Comparison of ENCODE assay signal across 8 mouse cellular contexts in the genomic region with DNA sequence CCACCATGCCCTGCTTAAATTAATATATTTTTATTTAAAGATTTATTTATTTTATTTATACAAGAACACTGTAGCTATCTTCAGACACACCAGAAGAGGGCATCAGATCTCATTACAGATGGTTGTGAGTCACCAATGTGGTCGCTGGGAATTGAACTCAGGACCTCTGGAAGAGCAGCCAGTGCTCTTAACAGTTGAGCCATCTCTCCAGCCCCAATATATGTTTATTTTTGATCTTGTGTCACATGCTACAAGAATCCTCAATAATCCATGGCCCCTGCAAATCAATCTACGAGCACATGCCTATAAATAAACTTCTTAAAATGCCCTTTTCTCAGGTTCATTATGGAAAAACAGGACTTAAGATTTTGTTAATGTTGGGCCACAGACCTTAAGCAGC. TPM values are rescaled to one million over a fixed set of nuclear protein-coding genes. Genes with fewer than 3 reads are reported as not detected.
A peak's percentile ranks its signal among the peaks of the same experiment; 100 is the strongest.
DNase-seq lines count a peak whose midpoint lies in the region; ATAC-seq lines count a peak whose summit lies in the region.

No protein-coding gene starts in this region.

- peaks cover 12% of the 10 kb centered on the region for H3K4me1 ChIP-seq in heart, embryonic 13.5 days
- peaks cover 4% of the 10 kb centered on the region; the same call in 1 of the 2 replicates for H3K4me1 ChIP-seq in heart, embryonic 11.5 days (ENCODE audit: control insufficient read depth, insufficient read depth, low read length)
- H3K4me1 ChIP-seq in neural tube, embryonic 11.5 days (ENCODE audit: control insufficient read depth, insufficient read depth, low read length): 0 out of 2 replicates have a peak, but pooled peaks cover 3% of the 10 kb centered on the region
- H3K4me1 ChIP-seq in limb, embryonic 12.5 days (replicated peaks): peaks cover 9% of the 10 kb centered on the region
- H3K4me1 ChIP-seq in neural tube, embryonic 15.5 days: peaks cover 16% of the 10 kb centered on the region

- no peaks in the 10 kb centered on the region for H3K27me3 ChIP-seq in heart, embryonic 13.5 days (replicated peaks)
- no peaks in the 10 kb centered on the region for H3K27me3 ChIP-seq in heart, embryonic 11.5 days (ENCODE audit: control insufficient read depth, insufficient read depth, low read length)
- no peaks in the 10 kb centered on the region for H3K27me3 ChIP-seq in neural tube, embryonic 11.5 days (ENCODE audit: control insufficient read depth, insufficient read depth, low read length)
- no peaks in the 10 kb centered on the region for H3K27me3 ChIP-seq in limb, embryonic 12.5 days
- H3K27me3 ChIP-seq in neural tube, embryonic 15.5 days (replicated peaks): no peaks in the 10 kb centered on the region

- peaks cover 19% of the 10 kb centered on the region for H3K36me3 ChIP-seq in heart, embryonic 13.5 days
- 0 out of 2 replicates have a peak, but pooled peaks cover 2% of the 10 kb centered on the region for H3K36me3 ChIP-seq in heart, embryonic 11.5 days (ENCODE audit: control insufficient read depth, insufficient read depth, low read length)
- H3K36me3 ChIP-seq in neural tube, embryonic 11.5 days (ENCODE audit: control insufficient read depth, insufficient read depth, low read length): peaks cover 2% of the 10 kb centered on the region; the same call in 1 of the 2 replicates
- H3K36me3 ChIP-seq in limb, embryonic 12.5 days: peaks cover 15% of the 10 kb centered on the region
- peaks cover 9% of the 10 kb centered on the region for H3K36me3 ChIP-seq in neural tube, embryonic 15.5 days

- no peak for DNase-seq in neural tube, embryonic 11.5 days (ENCODE audit: low spot score)
- no peak for DNase-seq in neural tube, embryonic 10.5 days (ENCODE audit: extremely low spot score, low spot score)
- DNase-seq in spleen, postnatal 36 days (ENCODE audit: low spot score in 2 of 2): no peak
- no peak for DNase-seq in ovary, adult 18-20 months (ENCODE audit: low spot score)

- peak overlapping the region; percentile 89; the same call in 1 of the 2 replicates for H3K4me3 ChIP-seq in heart, embryonic 13.5 days
- H3K4me3 ChIP-seq in heart, embryonic 11.5 days (ENCODE audit: low read depth, low read length): no peak overlapping the region
- H3K4me3 ChIP-seq in neural tube, embryonic 11.5 days (ENCODE audit: low read depth, low read length): peak overlapping the region; percentile 89
- peak overlapping the region; percentile 97 for H3K4me3 ChIP-seq in limb, embryonic 12.5 days (replicated peaks)
- H3K4me3 ChIP-seq in neural tube, embryonic 15.5 days (replicated peaks): peak overlapping the region; percentile 96; the same call in 1 of the 2 replicates

- no peak overlapping the region for H3K9ac ChIP-seq in heart, embryonic 13.5 days
- no peak overlapping the region for H3K9ac ChIP-seq in heart, embryonic 11.5 days (ENCODE audit: low read depth, low read length)
- no peak overlapping the region for H3K9ac ChIP-seq in neural tube, embryonic 11.5 days (ENCODE audit: low read length)
- H3K9ac ChIP-seq in limb, embryonic 12.5 days (replicated peaks): no peak overlapping the region
- no peak overlapping the region for H3K9ac ChIP-seq in neural tube, embryonic 15.5 days (replicated peaks)

- no peak overlapping the region for H3K27ac ChIP-seq in heart, embryonic 13.5 days (replicated peaks)
- H3K27ac ChIP-seq in heart, embryonic 11.5 days (ENCODE audit: low read depth, low read length): no peak overlapping the region
- no peak overlapping the region for H3K27ac ChIP-seq in neural tube, embryonic 11.5 days (ENCODE audit: low read depth, low read length)
- no peak overlapping the region for H3K27ac ChIP-seq in limb, embryonic 12.5 days
- H3K27ac ChIP-seq in neural tube, embryonic 15.5 days (replicated peaks): no peak overlapping the region; the same call in 1 of the 2 replicates

- H3K9me3 ChIP-seq in heart, embryonic 13.5 days: no peaks in the 10 kb centered on the region
- H3K9me3 ChIP-seq in heart, embryonic 11.5 days (replicated peaks; ENCODE audit: control insufficient read depth, low read length): no peaks in the 10 kb centered on the region
- no peaks in the 10 kb centered on the region for H3K9me3 ChIP-seq in neural tube, embryonic 11.5 days (ENCODE audit: control insufficient read depth, low read length)
- H3K9me3 ChIP-seq in limb, embryonic 12.5 days: no peaks in the 10 kb centered on the region
- H3K9me3 ChIP-seq in neural tube, embryonic 15.5 days (replicated peaks): no peaks in the 10 kb centered on the region

- no peak for ATAC-seq in heart, embryonic 13.5 days (ENCODE audit: extremely low read depth, insufficient number of reproducible peaks, low FRiP score, low TSS enrichment)
- no peak for ATAC-seq in heart, embryonic 11.5 days (replicated peaks; ENCODE audit: insufficient number of reproducible peaks, low FRiP score, low TSS enrichment)
- ATAC-seq in neural tube, embryonic 11.5 days (ENCODE audit: insufficient read depth, low FRiP score, low TSS enrichment): no peak
- peak; percentile 17; the same call in 1 of the 2 replicates for ATAC-seq in limb, embryonic 12.5 days (ENCODE audit: insufficient number of reproducible peaks, insufficient read depth, low FRiP score, low TSS enrichment, low read depth)
- peak; percentile 20; the same call in 1 of the 2 replicates for ATAC-seq in neural tube, embryonic 15.5 days (ENCODE audit: low FRiP score)

- H3K4me2 ChIP-seq in heart, embryonic 13.5 days: peak overlapping the region; percentile 78
- no peak overlapping the region for H3K4me2 ChIP-seq in heart, embryonic 11.5 days
- no peak overlapping the region for H3K4me2 ChIP-seq in neural tube, embryonic 11.5 days (ENCODE audit: low read depth)
- H3K4me2 ChIP-seq in limb, embryonic 12.5 days: no peak overlapping the region
- no peak overlapping the region for H3K4me2 ChIP-seq in neural tube, embryonic 15.5 days

- 83% methylated on average over 2 of the region's 2 CpGs for whole genome bisulfite sequencing in heart, embryonic 13.5 days
- 88% methylated on average over 2 of the region's 2 CpGs for WGBS in heart, embryonic 11.5 days (ENCODE audit: insufficient replicate concordance)
- WGBS in neural tube, embryonic 11.5 days: 94% methylated on average over 2 of the region's 2 CpGs
- 89% methylated on average over 2 of the region's 2 CpGs for WGBS in limb, embryonic 12.5 days
- WGBS in neural tube, embryonic 15.5 days: 92% methylated on average over 2 of the region's 2 CpGs

RNA-seq across cellular contexts. Expression of a gene that starts 0.4 kb away (rescaled TPM):
- polyA plus RNA-seq in heart, embryonic 13.5 days (2015; fragmentation: Nextera tagmentation; extraction: Ambion mirVana): 59.5 and 64.8 TPM in 2 replicates
- 78.5 and 105 TPM in 2 replicates for polyA plus RNA-seq in heart, embryonic 11.5 days (2014; fragmentation: Nextera tagmentation; extraction: Ambion mirVana)
- polyA plus RNA-seq in neural tube, embryonic 11.5 days (2014; fragmentation: Nextera tagmentation; extraction: Ambion mirVana): 187 and 205 TPM in 2 replicates
- 102 and 107 TPM in 2 replicates for polyA plus RNA-seq in limb, embryonic 12.5 days (2016; fragmentation: Nextera tagmentation; extraction: Ambion mirVana)
- 144 and 163 TPM in 2 replicates for polyA plus RNA-seq in neural tube, embryonic 15.5 days (2015; fragmentation: Nextera tagmentation; extraction: Ambion mirVana)

Comparison
In these comparisons a context has a peak if more than half of its experiments do, and no peak if none do; other contexts are left out.
1. ATAC-seq: peak in limb, embryonic 12.5 days (single experiment) and neural tube, embryonic 15.5 days (single experiment); none in heart, embryonic 13.5 days (single experiment), heart, embryonic 11.5 days (single experiment) and neural tube, embryonic 11.5 days (single experiment).